Mouse (Mus musculus): ENCODE data around the gene Kdelr1. TPM values are rescaled to one million over a fixed set of nuclear protein-coding genes. Genes with fewer than 3 reads are reported as not detected.

Kdelr1 gene
- total and polyA plus RNA-seq, 2 experiments from 2014 or later = 50.2 to 196 TPM

GRCm38 (mm10) chr7:45880531-45880930 lies 8.0 kb downstream of the Kdelr1 start:
- WGBS = 95% methylated on average over 4 of the region's 4 CpGs
- no peak overlapping the region for H3K27ac ChIP-seq
- H3K4me2 ChIP-seq (ENCODE audit: low read depth, low read length) = no peak overlapping the region
- no peak for ATAC-seq
- H3K36me3 ChIP-seq (ENCODE audit: insufficient read depth, low read length) = peaks cover 73% of the 10 kb centered on the region
- no peak overlapping the region for H3K4me3 ChIP-seq (ENCODE audit: low read length)
- TF ChIP-seq CTCF (IDR thresholded peaks at IDR 0.05; ENCODE audit: low read depth) = no peak
- no peak overlapping the region for H3K9ac ChIP-seq (replicated peaks; ENCODE audit: low read length)
- no peaks in the 10 kb centered on the region for H3K27me3 ChIP-seq (ENCODE audit: insufficient read depth, low read length)
- DNase-seq (ENCODE audit: low spot score) = no peak
- H3K9me3 ChIP-seq (ENCODE audit: low read length) = no peaks in the 10 kb centered on the region
- H3K4me1 ChIP-seq (ENCODE audit: insufficient read depth, low read length) = no peaks in the 10 kb centered on the region

GRCm38 (mm10) chr7:45881011-45881410 lies 8.4 kb downstream of the Kdelr1 start:
- WGBS = 93% methylated on average over 2 of the region's 2 CpGs

GRCm38 (mm10) chr7:45887246-45887645 lies 14.7 kb downstream of the Kdelr1 start:
- no peak for TF ChIP-seq CTCF (IDR thresholded peaks at IDR 0.05; ENCODE audit: low read depth)
- no peak overlapping the region for H3K27ac ChIP-seq

More at GRCm38 (mm10) chr7:45881011-45881410, 8.4 kb downstream of the Kdelr1 start:
- TF ChIP-seq CTCF (IDR thresholded peaks at IDR 0.05; ENCODE audit: low read depth) = no peak
- DNase-seq (ENCODE audit: low spot score) (no peak), ATAC-seq (no peak)
- peaks cover 73% of the 10 kb centered on the region for H3K36me3 ChIP-seq (ENCODE audit: insufficient read depth, low read length)
- no peaks in the 10 kb centered on the region for H3K4me1 ChIP-seq (ENCODE audit: insufficient read depth, low read length)
- no peaks in the 10 kb centered on the region for H3K9me3 ChIP-seq (ENCODE audit: low read length)
- H3K9ac ChIP-seq (replicated peaks; ENCODE audit: low read length) = no peak overlapping the region
- H3K4me3 ChIP-seq (ENCODE audit: low read length) = no peak overlapping the region
- H3K27ac ChIP-seq = no peak overlapping the region
- H3K4me2 ChIP-seq (ENCODE audit: low read depth, low read length) = no peak overlapping the region
- H3K27me3 ChIP-seq (ENCODE audit: insufficient read depth, low read length) = no peaks in the 10 kb centered on the region

GRCm38 (mm10) chr7:45892651-45893050 lies 20.1 kb downstream of the Kdelr1 start:
- no peaks in the 10 kb centered on the region for H3K36me3 ChIP-seq (ENCODE audit: insufficient read depth, low read length)
- no peak overlapping the region for H3K4me2 ChIP-seq (ENCODE audit: low read depth, low read length)
- no peaks in the 10 kb centered on the region for H3K9me3 ChIP-seq (ENCODE audit: low read length)
- H3K4me3 ChIP-seq (ENCODE audit: low read length) = no peak overlapping the region
- H3K27ac ChIP-seq = no peak overlapping the region
- DNase-seq (ENCODE audit: low spot score) (no peak), ATAC-seq (no peak)
- TF ChIP-seq CTCF (IDR thresholded peaks at IDR 0.05; ENCODE audit: low read depth) = no peak
- H3K27me3 ChIP-seq (ENCODE audit: insufficient read depth, low read length) = no peaks in the 10 kb centered on the region
- WGBS = 75% methylated on average over 2 of the region's 2 CpGs
- peaks cover 5% of the 10 kb centered on the region; the same call in 1 of the 2 replicates for H3K4me1 ChIP-seq (ENCODE audit: insufficient read depth, low read length)
- no peak overlapping the region for H3K9ac ChIP-seq (replicated peaks; ENCODE audit: low read length)

More at GRCm38 (mm10) chr7:45887246-45887645, 14.7 kb downstream of the Kdelr1 start:
- Histone ChIP-seq H3K4me3 (ENCODE audit: low read length) (no peak overlapping the region), H3K9ac (replicated peaks; ENCODE audit: low read length) (0 out of 2 replicates have a peak overlapping the region, but pooled peaks have one; percentile 13), H3K4me2 (ENCODE audit: low read depth, low read length) (no peak overlapping the region), H3K36me3 (ENCODE audit: insufficient read depth, low read length) (peaks cover 31% of the 10 kb centered on the region), H3K27me3 (ENCODE audit: insufficient read depth, low read length) (no peaks in the 10 kb centered on the region), H3K4me1 (ENCODE audit: insufficient read depth, low read length) (no peaks in the 10 kb centered on the region), H3K9me3 (ENCODE audit: low read length) (no peaks in the 10 kb centered on the region)
- DNase-seq (ENCODE audit: low spot score) = no peak
- peak; percentile 24; the same call in 1 of the 2 replicates for ATAC-seq
- whole genome bisulfite sequencing = 48% methylated on average over 3 of the region's 3 CpGs

GRCm38 (mm10) chr7:45895931-45896516 lies 23.5 kb downstream of the Kdelr1 start:
- ATAC-seq = peak; percentile 2; the same call in 1 of the 2 replicates
- TF ChIP-seq CTCF (IDR thresholded peaks at IDR 0.05; ENCODE audit: low read depth) = no peak
- peak overlapping the region; percentile 50 for H3K4me3 ChIP-seq (ENCODE audit: low read length)
- H3K36me3 ChIP-seq (ENCODE audit: insufficient read depth, low read length) = no peaks in the 10 kb centered on the region
- peak overlapping the region; percentile 92 for H3K4me2 ChIP-seq (ENCODE audit: low read depth, low read length)
- no peaks in the 10 kb centered on the region for H3K27me3 ChIP-seq (ENCODE audit: insufficient read depth, low read length)
- no peaks in the 10 kb centered on the region for H3K9me3 ChIP-seq (ENCODE audit: low read length)
- no peak overlapping the region for H3K9ac ChIP-seq (replicated peaks; ENCODE audit: low read length)
- DNase-seq (ENCODE audit: low spot score) = no peak
- no peak overlapping the region for H3K27ac ChIP-seq
- WGBS = 73% methylated on average over 6 of the region's 6 CpGs
- peaks cover 8% of the 10 kb centered on the region; the same call in 1 of the 2 replicates for H3K4me1 ChIP-seq (ENCODE audit: insufficient read depth, low read length)

- Histone ChIP-seq H3K4me2 (ENCODE audit: low read depth, low read length) (peak within 1 kb of the TSS; percentile 92), H3K36me3 (ENCODE audit: insufficient read depth, low read length) (no peaks in the 10 kb centered on the region), H3K27ac (peak within 1 kb of the TSS; percentile 82), H3K9ac (replicated peaks; ENCODE audit: low read length) (peak within 1 kb of the TSS; percentile 63), H3K27me3 (ENCODE audit: insufficient read depth, low read length) (no peaks in the 10 kb centered on the region), H3K9me3 (ENCODE audit: low read length) (no peaks in the 10 kb centered on the region), H3K4me1 (ENCODE audit: insufficient read depth, low read length) (peaks cover 8% of the 10 kb centered on the region; the same call in 1 of the 2 replicates), H3K4me3 (ENCODE audit: low read length) (peak within 1 kb of the TSS; percentile 50)
- 1% methylated on average over 39 of the region's 40 CpGs for WGBS
- DNase-seq (ENCODE audit: low spot score) (peak; percentile 100), ATAC-seq (peak; percentile 94)
- no peak for TF ChIP-seq CTCF (IDR thresholded peaks at IDR 0.05; ENCODE audit: low read depth)
These were observed 24.1 kb downstream of the Kdelr1 start, which contains the start of the genes Syngr4 and Tmem143 for GRCm38 (mm10) chr7:45896517-45897257. Syngr4 (minus strand) TSS chr7:45896714. Tmem143 (plus strand) TSS chr7:45896941.
